Mouse (Mus musculus) myocyte (in vitro differentiated cells): ENCODE measurements at regions not wholly inside any gene's neighbourhood (a gene's known extent, or its start where the extent isn't known, plus 50 kb on each side); places are given as distances from the start of the nearest gene placed in this dataset.

ENCODE experiments used
- H3K27me3 ChIP-seq: one replicate; pipeline ENCODE4 v1.6.1; 2011; ENCODE audit not compliant: control insufficient read depth, insufficient read depth, insufficient read length
- H3K36me3 ChIP-seq: one replicate; pipeline ENCODE4 v1.6.1; 2011; ENCODE audit not compliant: control insufficient read depth, insufficient read depth
- H3K4me2 ChIP-seq: one replicate; pipeline ENCODE4 v1.6.1; 2011; ENCODE audit warnings: low read depth, control low read depth
- H3K4me3 ChIP-seq: one replicate; pipeline ENCODE4 v1.5.1; 2011; ENCODE audit warnings: mild to moderate bottlenecking, control low read depth, moderate library complexity
- H3K79me2 ChIP-seq: one replicate; pipeline ENCODE4 v1.6.1; 2011; ENCODE audit not compliant: control insufficient read depth, insufficient read depth
- H3ac ChIP-seq: one replicate; pipeline ENCODE4 v1.6.1; 2011; ENCODE audit not compliant: control insufficient read depth, insufficient read length
- CEBPB ChIP-seq: IDR thresholded peaks from 2 replicates; pipeline ENCODE4 v1.6.1; 2011; ENCODE audit warnings: mild to moderate bottlenecking, moderate library complexity; ENCODE audit not compliant: poor library complexity, insufficient read depth, severe bottlenecking
- E2F4 ChIP-seq: IDR thresholded peaks from one replicate; pipeline ENCODE4 v1.6.1; 2011; ENCODE audit warnings: mild to moderate bottlenecking, control low read depth, moderate library complexity; ENCODE audit not compliant: insufficient read depth
- MAX ChIP-seq: IDR thresholded peaks from one replicate; pipeline ENCODE4 v1.6.1; 2011; ENCODE audit warnings: low read depth, mild to moderate bottlenecking, control low read depth
- MYOD1 ChIP-seq, 3 experiments: IDR thresholded peaks; one replicate each; pipeline ENCODE4 v1.6.1; 2011; ENCODE audit warnings: control low read depth in 2 of 3, low read depth in 2 of 3, mild to moderate bottlenecking in 2 of 3, moderate library complexity in 1 of 3; ENCODE audit not compliant: insufficient read length in 2 of 3, control insufficient read depth in 1 of 3
- MYOG ChIP-seq, 3 experiments: IDR thresholded peaks; one replicate each; pipeline ENCODE4 v1.6.1; 2011; ENCODE audit warnings: control low read depth in 2 of 3, low read depth in 2 of 3, mild to moderate bottlenecking in 2 of 3; ENCODE audit not compliant: insufficient read length in 2 of 3, control insufficient read depth in 1 of 3, insufficient read depth in 1 of 3
- POLR2A ChIP-seq: IDR thresholded peaks from one replicate; pipeline ENCODE4 v1.6.1; 2011; ENCODE audit warnings: low read depth, mild to moderate bottlenecking, control low read depth, moderate library complexity; ENCODE audit not compliant: insufficient read length
- POLR2AphosphoS2 ChIP-seq: IDR thresholded peaks from one replicate; pipeline ENCODE4 v1.6.1; 2011; ENCODE audit warnings: low read depth, control low read depth; ENCODE audit not compliant: insufficient read length
- REST ChIP-seq: IDR thresholded peaks from one replicate; pipeline ENCODE4 v1.6.1; 2011; ENCODE audit warnings: mild to moderate bottlenecking, control low read depth, moderate library complexity; ENCODE audit not compliant: insufficient read depth, insufficient read length
- SRF ChIP-seq: IDR thresholded peaks from one replicate; pipeline ENCODE4 v1.6.1; 2011; ENCODE audit warnings: low read depth; ENCODE audit not compliant: control insufficient read depth, insufficient read length
- TCF12 ChIP-seq: IDR thresholded peaks from one replicate; pipeline ENCODE4 v1.6.1; 2011; ENCODE audit warnings: mild to moderate bottlenecking, control low read depth; ENCODE audit not compliant: poor library complexity, insufficient read depth, severe bottlenecking
- TCF3 ChIP-seq: IDR thresholded peaks from one replicate; pipeline ENCODE4 v1.6.1; 2011; ENCODE audit warnings: low read depth, control low read depth; ENCODE audit not compliant: insufficient read length
- USF1 ChIP-seq: IDR thresholded peaks from one replicate; pipeline ENCODE4 v1.6.1; 2011; ENCODE audit warnings: low read depth, mild to moderate bottlenecking, control low read depth, moderate library complexity

GRCm38 (mm10) chr14:17061358-17061757 is 242.4 kb upstream of the Rarb start:
- Histone ChIP-seq H3K4me2 (no peak overlapping the region), H3K4me3 (no peak overlapping the region), H3ac (no peak overlapping the region), H3K36me3 (no peaks in the 10 kb centered on the region), H3K27me3 (no peaks in the 10 kb centered on the region), H3K79me2 (no peaks in the 10 kb centered on the region)
- TF ChIP-seq SRF (no peak), E2F4 (no peak), CEBPB (no peak), MYOD1 (IDR thresholded peaks at IDR 0.05; ENCODE audit: control insufficient read depth in 1 of 3, insufficient read length in 2 of 3, low read depth in 2 of 3) (no peak), POLR2AphosphoS2 (no peak), MAX (no peak), REST (no peak), MYOG (IDR thresholded peaks at IDR 0.05; ENCODE audit: control insufficient read depth in 1 of 3, insufficient read depth in 1 of 3, insufficient read length in 2 of 3, low read depth in 2 of 3) (no peak), TCF12 (no peak)

DNA sequence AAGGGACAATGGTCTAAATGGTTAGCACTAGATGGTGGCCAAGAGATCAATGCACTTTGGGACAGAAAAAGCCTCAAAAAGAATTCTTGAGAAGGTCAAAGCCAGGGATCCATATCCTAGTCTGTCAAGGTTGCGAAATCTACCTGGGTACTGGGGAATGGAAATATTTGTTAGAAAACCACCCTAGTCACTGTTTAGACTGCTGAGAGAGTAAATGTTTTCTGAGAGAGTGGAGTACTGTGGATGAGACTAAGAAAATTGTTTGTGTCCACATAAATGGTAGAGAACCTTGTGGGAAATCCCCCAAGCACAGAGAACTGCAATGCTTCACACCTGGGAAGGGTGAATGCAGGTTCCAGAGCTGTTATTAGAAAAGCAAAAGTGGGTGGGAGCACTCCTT is 239.5 kb upstream of the Rarb start:
- no peaks in the 10 kb centered on the region for H3K27me3 ChIP-seq
- H3K36me3 ChIP-seq, result no peaks in the 10 kb centered on the region
- no peak overlapping the region for H3ac ChIP-seq
- H3K4me2 ChIP-seq, result no peak overlapping the region
- no peak for TF ChIP-seq TCF12
- H3K4me3 ChIP-seq, result no peak overlapping the region
- H3K79me2 ChIP-seq, result no peaks in the 10 kb centered on the region

DNA sequence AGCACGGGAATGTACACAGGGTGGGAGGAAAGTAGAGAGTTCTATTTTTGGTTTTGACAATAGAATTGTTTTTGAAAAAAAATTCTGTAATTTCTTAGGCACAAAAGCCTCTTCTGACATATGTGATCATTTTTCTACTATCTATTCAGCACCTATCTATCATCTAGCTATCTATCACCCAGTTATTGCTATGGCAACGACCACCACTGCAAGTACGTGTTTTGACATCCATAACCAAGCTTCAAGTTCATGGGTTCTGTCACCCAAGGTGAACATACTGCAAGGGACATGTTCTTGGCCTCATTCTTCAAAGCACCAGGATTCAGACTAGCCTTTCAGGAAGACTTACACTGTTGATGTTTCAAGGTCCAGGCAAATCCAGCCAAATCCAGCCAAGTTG is 238.4 kb upstream of the Rarb start:
- no peaks in the 10 kb centered on the region for H3K27me3 ChIP-seq
- no peak overlapping the region for H3K4me3 ChIP-seq
- no peak overlapping the region for H3K4me2 ChIP-seq
- no peaks in the 10 kb centered on the region for H3K79me2 ChIP-seq
- H3ac ChIP-seq, result no peak overlapping the region
- no peaks in the 10 kb centered on the region for H3K36me3 ChIP-seq
- no peak for TF ChIP-seq USF1
- TF ChIP-seq TCF12, result no peak
- TF ChIP-seq TCF3, result no peak
- no peak for TF ChIP-seq MAX
- TF ChIP-seq E2F4, result no peak
- TF ChIP-seq SRF, result no peak
- TF ChIP-seq REST, result no peak
- no peak for TF ChIP-seq MYOG (IDR thresholded peaks at IDR 0.05; ENCODE audit: control insufficient read depth in 1 of 3, insufficient read depth in 1 of 3, insufficient read length in 2 of 3, low read depth in 2 of 3)
- no peak for TF ChIP-seq POLR2A
- no peak for TF ChIP-seq MYOD1 (IDR thresholded peaks at IDR 0.05; ENCODE audit: control insufficient read depth in 1 of 3, insufficient read length in 2 of 3, low read depth in 2 of 3)

- H3K4me3 ChIP-seq, result no peak overlapping the region
- H3K79me2 ChIP-seq, result no peaks in the 10 kb centered on the region
- H3ac ChIP-seq, result no peak overlapping the region
- TF ChIP-seq MAX (no peak), REST (no peak), USF1 (no peak), MYOD1 (IDR thresholded peaks at IDR 0.05; ENCODE audit: control insufficient read depth in 1 of 3, insufficient read length in 2 of 3, low read depth in 2 of 3) (no peak), SRF (no peak), POLR2AphosphoS2 (no peak), MYOG (IDR thresholded peaks at IDR 0.05; ENCODE audit: control insufficient read depth in 1 of 3, insufficient read depth in 1 of 3, insufficient read length in 2 of 3, low read depth in 2 of 3) (no peak), CEBPB (no peak), E2F4 (no peak), TCF3 (no peak), POLR2A (no peak), TCF12 (no peak)
- H3K4me2 ChIP-seq, result no peak overlapping the region
- H3K36me3 ChIP-seq, result no peaks in the 10 kb centered on the region
- H3K27me3 ChIP-seq, result no peaks in the 10 kb centered on the region
These were observed 236.8 kb upstream of the Rarb start for GRCm38 (mm10) chr14:17055741-17056140.

GRCm38 (mm10) chr14:17054381-17054780 is 235.4 kb upstream of the Rarb start:
- Histone ChIP-seq H3K4me3 (no peak overlapping the region), H3K79me2 (no peaks in the 10 kb centered on the region), H3K4me2 (no peak overlapping the region), H3K36me3 (no peaks in the 10 kb centered on the region), H3K27me3 (no peaks in the 10 kb centered on the region), H3ac (no peak overlapping the region)
- TF ChIP-seq MAX (no peak), MYOG (IDR thresholded peaks at IDR 0.05; ENCODE audit: control insufficient read depth in 1 of 3, insufficient read depth in 1 of 3, insufficient read length in 2 of 3, low read depth in 2 of 3) (no peak), MYOD1 (IDR thresholded peaks at IDR 0.05; ENCODE audit: control insufficient read depth in 1 of 3, insufficient read length in 2 of 3, low read depth in 2 of 3) (no peak), TCF12 (no peak), TCF3 (no peak), POLR2AphosphoS2 (no peak), CEBPB (no peak), E2F4 (no peak), SRF (no peak), REST (no peak), USF1 (no peak), POLR2A (no peak)
